Mouse (Mus musculus) embryonic facial prominence, embryonic 11.5 days (tissue): ENCODE measurements around the gene Ugt2a1. TPM values are rescaled to one million over a fixed set of nuclear protein-coding genes. Genes with fewer than 3 reads are reported as not detected.
"Not testable (repeated sequence)": the region's sequence is repeated elsewhere in the genome, so short reads cannot be mapped to it uniquely, and the experiment has no call there.

Source experiments
- ATAC-seq: fragments of 200-750 bp; cut with Nextera tagmentation; replicated peaks from 2 replicates; pipeline ENCODE4 v1.8.0; 2017; ENCODE audit warnings: low read depth; ENCODE audit not compliant: insufficient number of reproducible peaks, low FRiP score, low TSS enrichment
- DNase-seq: peaks from one replicate; pipeline ENCODE4 v3.0.0-alpha.2; 2015; ENCODE audit warnings: low spot score
- H3K27ac ChIP-seq: fragments of 300-500 bp; sonication (generic); replicated peaks from 2 replicates; pipeline ENCODE4 v1.5.1; 2014; ENCODE audit warnings: mild to moderate bottlenecking, low read depth, low read length, control low read depth
- H3K27me3 ChIP-seq: fragments of 300-500 bp; sonication (generic); 2 replicates; pipeline ENCODE4 v1.6.1; 2014; ENCODE audit warnings: mild to moderate bottlenecking, low read length, moderate library complexity, mixed read lengths; ENCODE audit not compliant: control insufficient read depth, insufficient read depth
- H3K36me3 ChIP-seq: fragments of 300-500 bp; sonication (generic); replicated peaks from 2 replicates; pipeline ENCODE4 v1.6.1; 2014; ENCODE audit warnings: low read depth, mild to moderate bottlenecking, low read length, moderate library complexity, mixed read lengths; ENCODE audit not compliant: control insufficient read depth, insufficient read depth
- H3K4me1 ChIP-seq: fragments of 300-500 bp; sonication (generic); 2 replicates; pipeline ENCODE4 v1.6.1; 2014; ENCODE audit warnings: low read length, mixed read lengths; ENCODE audit not compliant: control insufficient read depth, insufficient read depth
- H3K4me2 ChIP-seq: fragments of 300-500 bp; sonication (generic); 2 replicates; pipeline ENCODE4 v1.6.1; 2014; ENCODE audit warnings: low read depth, mild to moderate bottlenecking, control low read depth, low read length, moderate library complexity
- H3K4me3 ChIP-seq: fragments of 300-500 bp; sonication (generic); 2 replicates; pipeline ENCODE4 v1.5.1; 2014; ENCODE audit warnings: low read depth, low read length, control low read depth
- H3K9ac ChIP-seq: fragments of 300-500 bp; sonication (generic); replicated peaks from 2 replicates; pipeline ENCODE4 v1.6.1; 2014; ENCODE audit warnings: mild to moderate bottlenecking, control low read depth, low read length
- H3K9me3 ChIP-seq: fragments of 300-500 bp; sonication (generic); replicated peaks from 2 replicates; pipeline ENCODE4 v1.6.1; 2016; ENCODE audit warnings: mild to moderate bottlenecking, low read length, inconsistent platforms, mixed read lengths; ENCODE audit not compliant: control insufficient read depth
- WGBS: fragments of 180-500 bp; shearing (Covaris S2); extraction: QIAGEN DNeasy Blood & Tissue Kit; methylation state at CpG from one replicate; pipeline ENCODE4 v1.1.7; 2014; 5-methylcytosine and 5-hydroxymethylcytosine counted together
- polyA plus RNA-seq: library from polyadenylated mRNA; unstranded; fragments of >200 nt; fragmentation: Nextera tagmentation; extraction: Ambion mirVana; gene quantifications from 2 replicates; pipeline ENCODE4 v1.2.1, GENCODE M21; 2014

Gene Ugt2a1
- polyA plus RNA-seq, 1 experiment from 2014 or later: 0.70 TPM

GRCm38 (mm10) chr5:87498936-87499335, 8.3 kb upstream of the Ugt2a1 start:
- H3K4me1 ChIP-seq: no peaks in the 10 kb centered on the region
- no peaks in the 10 kb centered on the region for H3K9me3 ChIP-seq
- no peaks in the 10 kb centered on the region for H3K36me3 ChIP-seq
- no peaks in the 10 kb centered on the region for H3K27me3 ChIP-seq
- H3K27ac ChIP-seq: no peak overlapping the region
- no peak overlapping the region for H3K9ac ChIP-seq
- no peak overlapping the region for H3K4me2 ChIP-seq
- no peak overlapping the region for H3K4me3 ChIP-seq
- ATAC-seq: no peak
- DNase-seq: no peak

- H3K4me3 ChIP-seq, H3K4me1 ChIP-seq, ATAC-seq, H3K27me3 ChIP-seq, DNase-seq, H3K9me3 ChIP-seq, H3K9ac ChIP-seq, H3K27ac ChIP-seq, H3K4me2 ChIP-seq, H3K36me3 ChIP-seq: not testable (repeated sequence)
- WGBS: 100% methylated on average over 1 of the region's 1 CpGs
Observed at GRCm38 (mm10) chr5:87486706-87487105, 4.0 kb downstream of the Ugt2a1 start, which contains the start of gene Gm43638. Gene Gm43638 (minus strand): TSS chr5:87486806.

- no peak within 1 kb of the TSS for H3K9ac ChIP-seq
- H3K9me3 ChIP-seq: no peaks in the 10 kb centered on the region
- ATAC-seq (no peak), DNase-seq (no peak)
- no peak within 1 kb of the TSS for H3K4me2 ChIP-seq
- no peak within 1 kb of the TSS for H3K4me3 ChIP-seq
- H3K27me3 ChIP-seq: no peaks in the 10 kb centered on the region
- no peaks in the 10 kb centered on the region for H3K36me3 ChIP-seq
- H3K4me1 ChIP-seq: no peaks in the 10 kb centered on the region
- no peak within 1 kb of the TSS for H3K27ac ChIP-seq
- WGBS: 82% methylated on average over 5 of the region's 5 CpGs
Observed at GRCm38 (mm10) chr5:87482160-87482559, 8.5 kb downstream of the Ugt2a1 start, which contains the start of gene Ugt2a2. Gene Ugt2a2 (minus strand): TSS chr5:87482260.

GRCm38 (mm10) chr5:87458810-87459209, 31.9 kb downstream of the Ugt2a1 start:
- Histone ChIP-seq H3K4me1 (no peaks in the 10 kb centered on the region), H3K9ac (no peak overlapping the region), H3K9me3 (no peaks in the 10 kb centered on the region), H3K36me3 (no peaks in the 10 kb centered on the region), H3K27ac (no peak overlapping the region), H3K4me2 (no peak overlapping the region), H3K4me3 (no peak overlapping the region), H3K27me3 (no peaks in the 10 kb centered on the region)
- 33% methylated on average over 1 of the region's 1 CpGs for WGBS
- no peak for ATAC-seq
- DNase-seq: no peak

GRCm38 (mm10) chr5:87457701-87458100, 33.0 kb downstream of the Ugt2a1 start:
- DNase-seq (no peak), ATAC-seq (no peak)
- Histone ChIP-seq H3K4me2 (no peak overlapping the region), H3K4me3 (no peak overlapping the region), H3K27ac (no peak overlapping the region), H3K36me3 (no peaks in the 10 kb centered on the region), H3K27me3 (no peaks in the 10 kb centered on the region), H3K9ac (no peak overlapping the region), H3K9me3 (no peaks in the 10 kb centered on the region), H3K4me1 (no peaks in the 10 kb centered on the region)

GRCm38 (mm10) chr5:87456216-87456850, 34.3 kb downstream of the Ugt2a1 start:
- no peak for DNase-seq
- Histone ChIP-seq H3K4me3 (no peak overlapping the region), H3K9ac (no peak overlapping the region), H3K4me1 (no peaks in the 10 kb centered on the region), H3K4me2 (no peak overlapping the region), H3K9me3 (no peaks in the 10 kb centered on the region), H3K36me3 (no peaks in the 10 kb centered on the region), H3K27me3 (no peaks in the 10 kb centered on the region), H3K27ac (no peak overlapping the region)
- no peak for ATAC-seq
- 95% methylated on average over 3 of the region's 3 CpGs for WGBS

GRCm38 (mm10) chr5:87455519-87455918, 35.2 kb downstream of the Ugt2a1 start:
- no peak for ATAC-seq
- no peaks in the 10 kb centered on the region for H3K9me3 ChIP-seq
- H3K4me2 ChIP-seq: no peak overlapping the region

GRCm38 (mm10) chr5:87452514-87452913, 38.2 kb downstream of the Ugt2a1 start:
- ATAC-seq, H3K4me2 ChIP-seq, H3K4me3 ChIP-seq, H3K27me3 ChIP-seq, DNase-seq, H3K9ac ChIP-seq, H3K27ac ChIP-seq, H3K36me3 ChIP-seq, H3K9me3 ChIP-seq, H3K4me1 ChIP-seq: not testable (repeated sequence)
- 80% methylated on average over 4 of the region's 5 CpGs for WGBS

More at GRCm38 (mm10) chr5:87455519-87455918, 35.2 kb downstream of the Ugt2a1 start:
- DNase-seq: no peak
- Histone ChIP-seq H3K9ac (no peak overlapping the region), H3K4me3 (no peak overlapping the region), H3K4me1 (no peaks in the 10 kb centered on the region), H3K27me3 (no peaks in the 10 kb centered on the region), H3K27ac (no peak overlapping the region), H3K36me3 (no peaks in the 10 kb centered on the region)
